Mouse (Mus musculus) mesoderm, embryonic 11.5 days (tissue): ENCODE measurements at regions not wholly inside any gene's neighbourhood (a gene's known extent, or its start where the extent isn't known, plus 50 kb on each side); places are given as distances from the start of the nearest gene placed in this dataset.

Experiments
- DNase-seq: peaks from one replicate; pipeline ENCODE4 v3.0.0-alpha.2; 2012; ENCODE audit warnings: low read depth, low spot score

GRCm38 (mm10) chr5:51763599-51763998, 196.1 kb upstream of the Ppargc1a start:
- no peak for DNase-seq

- no peak for DNase-seq
Observed at GRCm38 (mm10) chr5:51762352-51762751, 194.8 kb upstream of the Ppargc1a start.

DNA sequence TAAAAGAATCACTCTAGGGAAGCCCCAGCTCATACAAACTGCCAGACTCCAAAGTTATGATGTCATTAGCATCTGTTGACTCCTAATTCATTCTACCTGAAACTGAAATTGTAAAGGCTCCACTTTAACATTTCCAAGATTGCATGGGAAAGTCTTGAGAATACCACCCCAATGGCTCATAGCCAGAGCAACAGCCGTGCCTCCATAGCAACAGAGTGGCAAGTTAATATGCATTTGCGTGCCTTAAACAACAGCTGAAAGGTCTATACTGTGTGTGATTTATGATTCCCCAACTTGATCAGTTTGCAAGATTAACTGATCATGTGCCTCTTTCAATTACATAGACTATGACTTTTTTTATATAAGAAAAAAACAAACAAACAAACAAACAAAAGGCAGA, 190.8 kb upstream of the Ppargc1a start:
- DNase-seq, result no peak

DNA sequence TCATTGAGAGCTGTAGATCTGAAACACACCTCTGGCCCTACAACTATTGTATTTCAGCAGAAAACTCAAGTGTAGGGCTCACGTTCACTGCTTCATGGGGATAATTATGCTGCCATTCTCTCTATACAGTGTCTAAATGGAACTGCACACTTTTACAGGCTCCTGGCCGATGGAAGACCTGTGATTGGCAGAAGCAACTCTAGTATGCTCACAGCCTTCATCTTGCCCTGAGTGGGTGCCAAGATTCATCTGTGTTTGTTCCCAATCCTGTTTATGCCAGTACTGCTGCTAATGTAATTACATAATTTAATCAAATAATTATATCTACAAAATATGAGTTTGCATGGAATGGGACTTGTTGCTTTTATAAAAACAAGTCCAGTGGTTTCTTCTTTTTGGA, 190.3 kb upstream of the Ppargc1a start:
- DNase-seq, result no peak

- no peak for DNase-seq
Observed at GRCm38 (mm10) chr5:51752024-51752423, 184.5 kb upstream of the Ppargc1a start.

GRCm38 (mm10) chr5:51750456-51750855, 182.9 kb upstream of the Ppargc1a start:
- DNase-seq, result no peak

- no peak for DNase-seq
Observed at GRCm38 (mm10) chr5:51740893-51741292, 173.4 kb upstream of the Ppargc1a start.

DNA sequence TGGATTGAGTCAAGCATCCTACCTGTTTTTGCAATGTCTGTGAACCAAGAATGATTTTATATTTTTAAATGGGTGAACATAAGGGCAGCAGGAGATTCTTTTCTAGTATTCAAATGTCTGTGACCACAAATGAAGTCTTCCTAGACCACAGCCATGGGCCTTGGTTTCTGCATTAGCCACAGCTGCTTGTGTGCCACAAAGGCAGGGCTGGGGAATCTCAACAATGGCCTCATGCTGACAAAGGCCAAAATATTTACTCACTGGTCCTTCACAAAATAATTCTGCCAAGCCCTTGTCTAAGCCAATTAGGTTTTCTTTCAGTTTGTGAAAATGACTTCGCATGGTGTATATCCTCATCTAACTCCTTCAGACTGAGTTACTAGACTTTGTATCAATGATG, 162.7 kb upstream of the Ppargc1a start:
- DNase-seq, result no peak

- DNase-seq, result no peak
Observed at GRCm38 (mm10) chr5:51729771-51730170, 162.2 kb upstream of the Ppargc1a start.

- no peak for DNase-seq
Observed at GRCm38 (mm10) chr5:51726762-51727161, 159.2 kb upstream of the Ppargc1a start.

GRCm38 (mm10) chr5:51718911-51719310, 151.4 kb upstream of the Ppargc1a start:
- no peak for DNase-seq

DNA sequence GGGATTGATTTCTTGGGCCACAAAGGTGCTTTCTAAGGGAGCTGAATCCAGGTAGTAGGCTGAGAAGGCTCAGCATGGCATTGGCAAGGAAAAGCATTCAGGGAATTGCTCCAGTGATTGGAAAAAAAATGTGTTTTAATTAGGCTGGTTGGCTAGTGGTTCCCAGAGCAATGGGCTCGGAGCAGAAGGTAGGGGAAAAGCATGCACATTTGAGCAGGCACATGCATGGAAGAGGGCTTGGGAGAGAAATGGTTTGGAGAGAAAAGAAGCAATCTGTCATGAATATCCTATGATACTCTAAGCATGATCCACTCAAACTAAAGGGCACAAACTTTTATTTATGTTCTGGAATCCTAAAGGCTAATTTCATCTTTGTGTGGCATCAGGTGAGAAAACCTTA, 150.9 kb upstream of the Ppargc1a start:
- DNase-seq, result no peak

DNA sequence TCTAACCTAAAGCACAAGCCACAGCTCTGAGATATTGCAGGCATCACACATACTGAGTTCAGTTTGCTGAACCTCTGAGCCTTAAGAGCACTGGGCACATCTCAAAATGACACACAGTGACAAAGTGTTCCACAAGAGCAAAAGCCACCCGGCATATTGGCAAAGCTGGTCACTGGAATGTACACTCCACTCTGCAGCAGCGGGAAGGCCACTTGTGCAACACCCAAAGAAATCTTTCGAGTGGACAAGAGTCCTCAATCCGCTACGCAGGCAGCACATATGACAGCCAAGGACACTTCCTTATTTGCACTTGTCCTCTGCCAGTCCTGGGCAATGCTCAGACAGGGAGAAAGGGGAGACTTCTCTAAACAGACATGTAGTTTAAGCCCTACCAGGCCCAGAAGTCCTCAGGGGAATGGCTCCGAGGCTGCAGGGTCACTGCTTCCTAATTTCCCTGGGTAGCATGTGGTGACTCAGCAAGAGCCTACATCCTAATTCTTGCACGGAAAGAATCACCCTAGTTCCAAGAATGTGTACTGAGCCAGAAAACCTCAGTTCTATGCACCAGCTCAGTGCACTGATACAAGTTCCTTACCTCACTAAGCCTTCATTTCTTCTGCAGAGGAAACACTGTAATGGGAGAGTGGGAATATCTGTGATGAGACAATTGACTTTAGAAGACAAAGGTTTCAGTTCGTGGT, 144.5 kb upstream of the Ppargc1a start:
- no peak for DNase-seq

DNA sequence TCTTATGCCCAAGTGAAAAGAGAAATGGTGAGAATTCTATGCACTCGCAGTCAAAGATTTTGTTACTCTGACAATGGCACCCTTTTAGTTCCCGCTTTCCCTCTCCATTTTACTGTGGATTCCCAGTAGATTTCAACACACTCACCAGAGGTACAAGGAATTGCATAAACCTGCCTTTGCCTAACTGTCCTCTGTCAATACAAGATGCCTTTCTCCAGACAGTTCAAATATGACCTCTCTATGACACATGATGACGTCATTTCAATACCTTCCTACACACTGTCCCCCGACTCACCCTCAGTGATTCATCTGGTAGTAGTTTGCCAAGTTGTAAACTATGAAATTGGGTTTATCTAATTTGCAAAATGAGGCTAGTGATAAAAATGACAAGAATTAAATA, 143.1 kb upstream of the Ppargc1a start:
- DNase-seq, result no peak

GRCm38 (mm10) chr5:51709447-51709991, 142.0 kb upstream of the Ppargc1a start:
- DNase-seq, result no peak

DNA sequence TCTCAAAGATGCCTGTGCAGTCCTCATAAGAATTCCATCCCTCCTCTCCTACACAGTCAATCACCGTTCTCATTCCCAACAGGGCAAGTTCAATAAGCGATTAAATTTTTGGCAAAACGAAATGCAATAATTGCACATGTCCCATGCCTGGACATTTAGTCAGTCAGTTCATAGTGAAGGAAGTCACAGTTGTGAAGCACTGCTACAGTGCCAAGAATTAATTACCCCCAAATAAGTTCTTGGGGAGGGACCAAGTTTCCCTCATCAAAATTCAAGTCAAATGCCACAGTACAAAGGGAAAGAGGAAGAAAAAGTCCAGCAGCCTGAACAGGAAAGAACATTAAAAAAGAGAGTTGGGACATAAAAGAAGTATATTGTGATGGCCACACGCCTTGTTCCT, 112.4 kb upstream of the Ppargc1a start:
- no peak for DNase-seq

DNA sequence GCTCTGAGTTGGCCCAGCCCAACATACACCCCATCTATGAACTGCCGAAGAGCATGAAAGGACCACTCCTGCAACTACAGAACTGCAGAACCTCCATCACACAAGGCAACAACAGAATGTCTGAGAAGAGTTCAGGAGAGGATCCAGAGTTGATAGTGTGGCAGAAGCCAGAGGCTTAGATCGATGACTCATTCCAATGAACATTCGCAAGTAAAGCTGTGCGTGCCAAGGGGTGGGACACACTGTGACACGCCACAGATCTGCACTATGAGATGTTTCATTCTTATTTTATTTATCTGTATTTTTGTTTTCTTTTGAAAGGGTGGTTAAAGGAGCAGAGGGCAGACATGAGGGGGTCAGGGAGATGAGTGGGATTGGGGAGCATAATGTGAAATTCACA, 103.7 kb upstream of the Ppargc1a start:
- DNase-seq, result no peak

DNA sequence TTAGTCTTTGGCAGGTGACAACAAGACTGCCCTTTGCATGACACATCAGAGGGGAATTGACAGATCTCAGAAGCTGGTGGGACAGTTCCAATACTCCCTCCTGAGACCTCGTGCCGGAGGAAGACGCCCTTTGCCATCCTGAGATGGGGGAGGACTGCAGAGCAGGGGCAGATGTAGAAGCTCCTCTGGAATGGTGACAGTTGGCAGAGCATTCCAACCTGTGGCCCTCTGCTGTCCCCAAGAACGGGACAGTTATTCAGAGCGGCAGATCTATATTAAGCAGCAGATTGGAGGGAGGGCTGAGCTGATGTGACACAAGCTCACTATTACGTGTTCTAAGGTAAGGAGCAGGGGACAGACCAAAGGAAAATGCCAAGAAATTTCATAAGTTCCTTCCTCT, 97.7 kb upstream of the Ppargc1a start:
- DNase-seq, result no peak

DNA sequence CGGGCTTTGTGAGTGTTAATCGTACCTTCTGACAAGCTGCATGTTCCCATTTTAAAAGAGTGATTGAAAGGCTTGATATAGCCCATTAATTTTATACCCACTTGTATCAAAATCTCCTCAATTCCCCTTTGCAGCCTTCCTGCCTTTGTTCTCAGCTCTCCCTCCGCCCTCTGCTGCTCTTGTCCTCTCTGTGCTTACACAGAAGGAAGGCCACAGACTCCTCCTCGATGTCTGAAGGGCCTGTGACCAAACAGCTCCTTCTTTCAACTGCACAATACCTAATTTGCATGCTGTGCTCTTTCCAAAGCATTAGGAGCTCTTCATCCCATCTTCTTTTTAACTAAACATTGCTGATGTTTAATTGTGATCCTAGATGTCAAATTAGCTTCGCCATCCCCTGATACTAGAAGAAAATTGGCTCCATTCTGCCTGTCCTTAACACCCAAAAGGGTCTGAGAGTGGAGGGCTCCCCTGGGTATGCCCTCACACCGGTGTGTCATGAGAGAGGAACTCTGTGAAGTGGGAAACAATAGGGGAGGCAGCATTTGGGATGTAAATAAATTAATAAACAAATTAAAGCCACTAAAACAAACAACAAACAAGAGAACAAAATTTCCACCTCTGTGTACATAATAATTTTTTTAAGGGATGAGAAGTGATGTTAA, 90.8 kb upstream of the Ppargc1a start:
- DNase-seq, result peak; percentile 4

- no peak for DNase-seq
Observed at GRCm38 (mm10) chr5:51653507-51653906, 86.0 kb upstream of the Ppargc1a start.

- no peak for DNase-seq
Observed at GRCm38 (mm10) chr5:51624400-51624799, 56.9 kb upstream of the Ppargc1a start.
